Mouse (Mus musculus) right cerebral cortex, adult 2 months (tissue): Measurements from ENCODE around the gene Sh3yl1.

Experiments used
- DNase-seq, 2 experiments: peaks; one replicate each; pipeline ENCODE4 v3.0.0; 2021 to 2022; ENCODE audit warnings: low spot score in 2 of 2

The Sh3yl1 gene

DNA sequence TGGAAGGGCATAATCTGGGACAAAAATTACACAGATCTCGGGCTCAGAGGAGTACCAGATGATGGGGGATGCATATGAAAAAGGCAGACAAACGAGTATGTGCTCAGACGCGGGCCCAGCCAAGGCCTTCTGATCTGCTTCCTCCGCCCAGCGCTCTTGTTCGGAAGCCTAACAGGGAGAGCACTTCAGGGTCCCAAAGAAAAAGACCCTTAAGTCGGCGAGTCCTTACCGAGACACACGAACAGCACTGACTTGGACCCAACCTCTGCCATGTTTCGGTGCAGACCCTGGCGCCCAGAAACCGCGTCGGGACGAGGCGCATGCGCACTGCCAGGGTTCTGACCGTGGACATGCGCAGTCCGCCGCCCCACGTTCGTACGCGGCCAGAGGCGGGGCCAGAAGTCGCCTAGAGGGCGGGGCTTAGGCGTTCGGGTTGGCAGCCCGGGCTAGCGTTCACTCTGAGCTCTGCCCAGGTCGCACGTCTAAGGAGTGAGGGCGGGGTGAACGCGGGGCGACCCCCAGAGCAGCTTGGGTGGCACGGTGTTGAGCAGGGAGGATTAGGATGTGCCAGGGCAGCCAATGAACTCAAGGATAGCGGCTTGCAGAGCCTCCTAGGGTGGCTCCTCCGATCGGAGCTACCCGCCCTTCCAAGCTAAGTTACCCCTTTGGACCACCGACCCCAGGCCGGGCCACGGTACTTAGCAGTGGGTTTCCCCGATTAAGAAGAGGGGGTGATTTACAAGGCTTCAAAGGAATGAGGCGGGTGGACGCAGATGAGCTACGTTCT, at the start of gene Sh3yl1, which contains the start of gene Acp1:
Gene Sh3yl1, plus strand, starts transcription at position 408 of the 787 bp plus-strand sequence.
Gene Acp1, minus strand, starts transcription at position 329 of the 787 bp plus-strand sequence.
- peak; percentile 93 to 95 for DNase-seq

DNA sequence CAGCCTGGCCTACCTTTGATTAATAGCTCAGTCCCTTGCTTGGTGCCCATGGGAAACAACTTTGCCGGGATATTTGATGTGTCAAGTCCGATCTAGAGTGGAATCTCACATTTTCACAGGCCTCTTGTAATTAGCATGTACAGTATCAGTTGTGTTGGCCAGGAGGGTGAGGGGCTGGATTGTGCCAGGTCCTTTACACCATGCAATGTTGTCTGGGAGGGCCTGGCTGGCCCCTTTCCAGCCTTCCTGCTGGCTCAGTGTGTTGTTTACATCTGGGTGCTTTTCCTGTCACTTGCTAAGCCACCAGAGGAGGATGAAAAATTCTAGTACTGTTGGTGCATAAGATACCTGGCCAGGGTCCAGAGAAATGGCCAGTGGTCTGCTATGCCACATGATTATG, 47.1 kb upstream of the Sh3yl1 start:
- no peak for DNase-seq

DNA sequence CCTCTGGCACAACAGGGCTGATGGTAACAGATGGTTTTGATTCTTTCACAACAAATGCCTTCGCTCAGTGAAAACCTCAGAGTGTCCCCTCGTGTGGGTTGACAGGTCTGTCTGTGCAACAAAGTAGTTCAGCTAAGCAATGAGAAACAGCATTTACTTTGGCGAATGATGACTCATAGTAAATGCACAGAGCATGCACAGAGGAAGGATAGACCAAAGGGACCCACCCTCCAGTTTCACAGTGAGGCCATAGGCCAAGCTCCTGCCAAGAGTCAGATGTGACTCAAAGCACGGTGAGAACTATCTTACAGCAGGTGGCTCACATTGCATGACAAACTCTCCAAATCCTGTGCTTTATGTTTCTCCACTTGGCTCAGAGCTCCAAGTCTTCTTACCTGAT, 45.7 kb upstream of the Sh3yl1 start:
- DNase-seq, result no peak

DNA sequence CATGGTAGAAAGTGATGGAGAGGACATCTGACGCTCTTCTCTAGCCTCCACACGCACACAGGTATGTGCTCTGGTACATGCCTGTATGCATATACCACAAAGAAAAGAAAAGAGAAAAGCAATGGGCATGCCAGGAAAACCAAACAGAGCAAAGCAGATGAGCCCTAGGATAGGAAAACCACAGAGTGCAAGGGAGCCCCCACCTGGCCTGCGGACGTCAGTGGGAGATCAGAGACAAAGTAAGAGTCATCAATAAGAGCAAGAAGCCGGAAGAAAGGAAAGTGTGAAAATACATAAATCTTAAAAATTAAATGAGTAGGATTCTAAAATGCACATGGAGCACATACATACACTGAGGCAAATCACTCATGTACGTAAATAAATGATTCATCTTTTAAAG, 32.0 kb upstream of the Sh3yl1 start:
- no peak for DNase-seq

DNA sequence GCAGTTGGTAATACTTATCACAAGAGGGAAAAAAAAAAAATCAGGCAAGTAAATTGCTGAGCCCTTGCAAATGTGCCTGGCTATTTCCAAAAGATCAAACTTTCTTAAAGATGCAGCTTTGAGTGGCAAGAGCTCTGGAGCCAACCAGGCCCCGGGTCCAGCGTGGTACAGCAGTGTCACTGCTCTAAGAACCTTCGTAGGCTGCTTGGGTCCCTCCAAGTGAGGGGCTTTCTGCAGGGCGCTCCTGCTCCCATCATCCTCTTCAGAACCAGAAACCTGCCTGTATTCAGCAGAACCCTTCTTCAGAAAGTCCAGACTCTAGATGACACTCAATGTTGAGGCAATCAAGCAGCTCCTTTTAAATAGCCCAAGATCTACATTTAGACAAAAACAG, 27.9 kb upstream of the Sh3yl1 start:
- no peak for DNase-seq

DNA sequence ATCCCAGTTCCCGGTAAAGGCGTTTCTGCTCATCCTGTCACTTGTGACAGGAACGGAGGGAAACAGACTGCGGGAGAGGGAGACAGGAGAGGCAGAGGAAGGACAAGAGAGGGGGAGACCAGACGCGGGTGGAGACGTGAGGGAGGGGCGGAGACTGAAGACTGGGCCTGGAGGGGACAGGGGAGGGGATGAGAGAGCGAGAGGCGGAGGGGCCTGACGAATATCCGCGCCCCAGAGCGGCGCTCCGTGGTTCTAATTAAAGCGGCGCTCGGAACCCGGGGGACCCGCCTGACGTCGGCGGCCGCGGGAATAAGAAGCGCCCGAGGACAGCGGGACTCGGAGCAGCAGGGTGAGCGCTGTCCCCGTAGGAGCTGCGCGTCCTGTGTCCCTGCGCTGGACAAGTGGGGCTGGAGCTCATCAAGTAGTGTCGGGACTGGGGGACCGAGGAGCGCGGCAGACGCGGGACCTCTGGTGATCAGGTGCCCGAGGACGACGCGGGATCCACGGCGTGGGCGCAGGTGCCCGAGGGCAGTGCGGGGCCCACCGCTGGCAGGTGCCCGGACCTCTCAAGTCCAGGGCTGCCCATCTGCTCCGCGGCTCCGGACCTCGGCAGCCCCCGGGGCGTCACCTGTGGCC, 27.4 kb upstream of the Sh3yl1 start, which contains the start of gene Alkal2:
Gene Alkal2, plus strand, starts transcription at position 337 of the 636 bp plus-strand sequence.
- DNase-seq, result peak in 1 of 2 experiments; percentile 11

DNA sequence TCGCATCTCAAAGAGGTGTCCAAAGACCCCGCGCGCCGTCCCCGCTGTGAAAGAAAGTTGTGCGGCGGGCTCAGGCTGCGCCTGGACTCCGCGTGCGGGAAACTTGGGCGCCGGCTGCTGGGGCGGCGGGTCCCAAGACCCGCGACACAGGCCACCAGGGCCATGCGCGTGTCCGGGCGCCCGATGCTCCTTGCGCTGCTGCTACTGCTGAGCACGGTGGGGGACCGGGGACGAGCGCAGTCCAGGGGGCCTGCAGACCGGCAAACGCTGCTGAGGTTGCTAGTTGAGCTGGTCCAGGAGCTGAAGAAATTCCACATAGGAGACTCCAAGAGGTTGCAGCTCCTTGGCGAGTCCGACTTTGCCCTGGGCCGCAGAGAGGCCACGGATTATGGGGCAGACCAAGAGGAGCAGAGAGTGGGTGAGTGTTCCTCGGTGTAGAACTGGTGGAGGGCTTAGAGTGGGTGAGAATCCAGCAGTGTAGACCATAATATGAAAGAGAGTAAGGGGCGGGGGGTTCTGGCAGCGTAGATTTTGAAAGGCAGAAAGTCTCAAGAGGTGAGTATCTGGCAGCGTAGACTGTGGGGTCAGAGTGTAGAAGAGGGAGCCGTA, 26.7 kb upstream of the Sh3yl1 start:
- DNase-seq, result no peak

DNA sequence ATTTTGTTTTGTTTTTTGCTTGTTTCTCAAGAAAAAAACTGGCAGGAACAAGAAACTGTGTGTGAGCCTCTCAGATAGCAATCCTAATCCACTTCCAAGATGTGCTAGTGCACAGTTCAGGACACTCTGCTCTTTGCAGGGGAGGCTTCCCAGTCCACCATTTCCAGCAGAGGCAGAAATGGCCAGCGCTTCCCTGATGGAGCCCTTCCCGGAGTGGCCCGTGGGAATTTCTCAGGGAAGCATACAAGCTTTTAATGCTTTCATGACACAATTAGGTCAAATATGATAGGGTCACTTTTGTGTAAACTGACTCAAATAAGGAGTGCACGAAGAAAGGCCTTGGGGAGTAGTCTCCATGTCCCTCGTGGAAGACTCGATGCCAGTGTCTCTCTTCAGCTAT, 25.6 kb upstream of the Sh3yl1 start:
- DNase-seq, result no peak

DNA sequence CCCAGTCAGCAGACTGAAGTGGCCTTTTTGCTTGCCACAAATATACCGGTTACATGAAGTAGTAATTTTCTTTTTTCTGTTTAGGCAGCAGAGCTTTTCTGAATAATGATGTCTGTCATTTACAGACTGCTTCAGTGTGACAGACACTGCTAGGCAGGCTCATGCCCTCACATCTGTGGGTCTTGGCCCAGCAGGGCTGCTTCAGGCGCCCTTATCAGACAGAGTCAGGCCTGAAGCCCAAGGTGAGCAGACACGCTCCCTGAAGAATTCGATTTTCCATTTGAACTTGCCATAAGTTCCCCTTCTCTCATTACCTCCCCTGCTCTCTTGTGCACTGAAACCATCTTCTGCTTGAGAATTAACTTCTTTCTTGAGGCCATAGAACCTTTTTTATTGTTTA, 23.5 kb upstream of the Sh3yl1 start:
- no peak for DNase-seq

DNA sequence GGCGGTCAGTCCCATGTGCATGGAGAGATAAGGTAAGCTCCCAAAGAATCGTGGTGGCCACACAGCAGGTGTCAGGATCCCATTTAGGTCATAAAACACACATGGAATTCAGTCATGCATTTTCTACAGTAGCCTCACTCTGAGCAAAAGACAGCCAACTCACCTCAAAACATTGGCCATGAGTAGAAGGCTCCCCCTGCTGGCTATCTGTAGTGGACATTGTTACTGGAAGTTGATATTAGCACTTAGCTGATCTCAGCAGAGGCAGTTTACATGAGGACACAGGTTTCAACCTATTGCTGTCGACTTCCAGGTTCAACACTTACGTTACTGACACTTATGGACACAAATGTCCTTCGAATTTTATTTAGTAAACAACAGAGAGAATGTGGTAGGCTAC, 21.4 kb upstream of the Sh3yl1 start:
- peak; percentile 83 to 84 for DNase-seq

DNA sequence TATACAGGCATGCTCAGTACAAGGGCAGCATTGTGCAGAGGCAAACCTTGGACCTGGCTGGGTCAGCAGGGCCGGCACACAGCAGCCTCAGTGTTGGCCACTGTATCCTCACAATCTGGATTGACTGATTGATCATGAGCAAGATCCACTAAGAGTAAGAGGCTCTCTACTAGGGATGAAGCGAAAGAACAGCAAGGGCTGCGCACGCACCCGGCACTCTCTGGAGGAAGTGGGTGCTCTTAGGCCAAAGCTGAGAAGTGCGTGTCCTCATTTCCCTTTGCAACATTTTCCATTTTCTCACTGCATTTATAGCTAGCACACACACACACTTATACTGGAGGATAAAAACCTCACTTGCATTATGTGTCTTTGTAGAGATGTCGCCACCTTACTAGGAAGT, 20.0 kb upstream of the Sh3yl1 start:
- DNase-seq, result no peak

DNA sequence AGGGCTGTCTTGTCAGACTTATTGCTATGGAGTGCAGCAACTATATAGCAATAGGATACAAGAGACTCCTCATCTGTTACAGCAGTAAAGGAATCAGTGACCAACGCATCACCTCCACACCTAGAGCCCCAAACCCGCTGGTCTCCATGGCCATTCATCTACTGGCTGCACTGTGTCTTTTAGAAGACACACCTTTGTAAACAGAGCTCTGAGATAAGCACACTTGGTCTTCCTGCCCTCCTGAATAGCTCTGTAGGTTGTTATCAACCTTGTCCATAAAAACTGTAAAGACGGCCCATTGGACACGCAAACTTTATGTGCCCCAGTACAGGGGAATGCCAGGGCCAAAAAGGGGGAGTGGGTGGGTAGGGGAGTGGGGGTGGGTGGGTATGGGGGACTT, 14.4 kb upstream of the Sh3yl1 start:
- DNase-seq, result no peak

DNA sequence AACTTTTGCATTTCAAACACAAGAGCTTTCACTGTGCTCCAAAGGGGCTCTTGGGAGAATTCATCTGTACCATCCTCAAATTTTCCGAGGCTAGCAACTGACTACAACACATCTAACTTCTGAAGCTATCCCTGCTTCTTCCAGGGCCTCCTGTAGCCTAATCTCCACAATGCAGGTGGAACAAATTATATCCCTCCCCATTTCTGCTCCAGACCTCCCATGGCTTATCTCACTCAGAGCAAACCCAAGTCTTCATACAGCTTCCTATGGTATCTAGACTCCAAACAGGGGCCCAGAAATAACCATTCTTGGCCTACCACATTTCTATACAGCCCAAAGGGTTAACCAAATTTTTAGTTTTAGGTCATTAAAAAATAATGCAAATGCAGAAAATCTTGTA, 2.8 kb upstream of the Sh3yl1 start:
- DNase-seq, result no peak

DNA sequence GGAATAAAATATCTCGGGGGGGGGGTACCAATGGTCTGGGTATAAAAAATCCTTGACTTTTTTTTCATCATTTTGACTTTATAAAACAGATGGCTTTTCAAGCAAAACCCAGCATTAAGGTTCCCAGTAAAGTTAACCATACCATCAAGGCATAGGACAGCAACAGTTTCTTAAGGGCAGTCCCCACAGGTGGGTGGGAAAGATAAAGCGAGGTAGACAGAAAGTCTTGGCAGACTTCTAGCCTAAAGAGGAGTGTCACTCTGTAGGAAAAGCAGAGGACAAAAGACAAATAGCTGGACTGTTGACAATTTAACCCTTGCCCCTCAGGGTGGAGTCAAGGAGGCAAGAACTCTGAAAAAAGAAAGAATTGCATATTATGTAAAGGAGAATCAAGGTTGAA, 1.6 kb upstream of the Sh3yl1 start:
- no peak for DNase-seq

DNA sequence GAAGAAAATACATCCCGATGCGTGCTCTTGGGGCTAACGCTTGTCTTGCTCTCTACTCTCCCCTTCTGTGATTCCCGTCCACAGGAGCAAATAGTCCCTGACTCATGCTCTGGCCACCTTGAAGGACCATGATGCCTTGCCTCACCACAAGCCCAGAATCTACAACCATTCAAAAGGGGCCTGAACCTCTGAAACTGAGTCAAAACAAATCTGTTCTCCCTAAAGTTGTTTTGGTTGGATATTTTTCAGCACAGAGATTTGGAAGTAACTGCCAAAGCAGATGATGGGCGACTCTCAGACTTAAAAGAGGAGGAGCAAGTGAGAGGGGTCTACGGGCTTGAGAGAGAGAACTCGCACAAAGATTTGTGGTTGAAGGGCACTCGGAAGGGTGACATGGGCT, 608 bp upstream of the Sh3yl1 start:
- DNase-seq, result no peak

DNA sequence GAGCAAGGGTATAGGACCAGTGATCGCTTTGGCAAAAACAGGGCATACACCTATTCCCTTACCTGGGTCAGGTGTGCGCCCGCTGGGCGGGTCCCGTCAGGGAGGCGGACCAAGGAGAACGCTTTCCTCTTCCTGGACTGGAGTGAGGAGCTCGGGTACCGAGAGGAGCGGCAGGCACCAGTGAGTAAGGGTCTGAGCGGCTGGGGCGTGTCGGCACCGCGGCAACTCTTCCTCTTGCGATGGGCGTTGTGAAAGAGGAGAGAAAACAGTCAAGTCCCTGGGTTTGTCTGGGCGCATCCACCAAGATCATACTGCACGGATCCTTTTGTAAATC, 547 bp downstream of the Sh3yl1 start:
- DNase-seq, result peak in 1 of 2 experiments; percentile 42

DNA sequence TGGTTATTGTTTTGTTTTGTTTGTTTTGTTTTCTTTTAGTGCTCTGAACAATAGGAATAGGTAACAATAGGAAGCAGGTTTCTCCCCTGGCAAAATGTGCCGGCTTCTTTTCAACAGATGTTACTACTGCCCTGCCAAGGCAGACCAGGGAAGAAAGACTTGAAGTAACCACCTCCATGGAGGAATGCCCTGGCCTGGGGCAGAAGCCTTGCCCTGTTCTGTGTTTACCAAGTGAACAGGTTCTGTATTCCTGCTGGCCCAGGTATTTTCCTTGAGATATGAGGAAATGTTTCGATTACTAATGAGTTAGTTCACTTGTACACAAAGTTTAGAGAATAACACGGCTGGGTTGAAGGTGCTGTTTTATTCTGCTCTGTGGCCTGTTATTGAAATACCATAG, 1.4 kb downstream of the Sh3yl1 start:
- DNase-seq, result no peak

DNA sequence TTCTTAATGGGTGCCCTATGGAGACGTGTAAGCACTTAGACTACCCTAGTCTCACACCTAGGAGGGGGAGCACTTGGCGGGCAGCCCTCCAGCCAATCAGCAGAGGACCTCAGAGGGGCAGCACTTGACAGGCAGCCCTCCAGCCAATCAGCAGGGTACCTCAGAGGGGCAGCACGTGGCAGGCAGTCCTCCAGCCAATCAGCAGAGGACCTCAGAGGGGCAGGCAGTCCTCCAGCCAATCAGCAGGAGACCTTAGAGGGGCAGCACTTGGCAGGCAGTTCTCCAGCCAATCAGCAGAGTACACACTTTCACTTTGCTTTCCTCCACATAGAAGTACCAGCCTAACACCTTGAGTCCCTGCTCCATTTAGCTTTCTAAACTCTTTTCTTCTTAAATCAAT, 10.9 kb downstream of the Sh3yl1 start:
- no peak for DNase-seq

DNA sequence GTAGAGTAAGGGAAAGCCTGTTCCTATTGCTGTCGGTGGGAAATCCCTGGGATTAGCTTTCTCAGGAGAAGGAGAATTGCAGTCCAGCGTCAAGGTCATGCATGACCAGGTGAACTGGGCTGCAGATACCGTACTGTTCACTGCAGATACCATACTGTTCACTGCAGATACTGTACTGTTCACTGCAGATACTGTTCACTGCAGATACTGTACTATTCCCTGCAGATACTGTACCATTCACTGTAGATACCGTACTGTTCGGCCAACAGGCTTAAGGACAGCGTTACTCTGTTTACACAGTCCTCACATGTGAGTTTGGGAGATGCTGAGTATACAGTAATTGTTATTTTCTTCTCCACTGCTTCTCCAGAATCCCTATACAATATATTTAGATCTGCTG, 16.7 kb downstream of the Sh3yl1 start:
- DNase-seq, result no peak

DNA sequence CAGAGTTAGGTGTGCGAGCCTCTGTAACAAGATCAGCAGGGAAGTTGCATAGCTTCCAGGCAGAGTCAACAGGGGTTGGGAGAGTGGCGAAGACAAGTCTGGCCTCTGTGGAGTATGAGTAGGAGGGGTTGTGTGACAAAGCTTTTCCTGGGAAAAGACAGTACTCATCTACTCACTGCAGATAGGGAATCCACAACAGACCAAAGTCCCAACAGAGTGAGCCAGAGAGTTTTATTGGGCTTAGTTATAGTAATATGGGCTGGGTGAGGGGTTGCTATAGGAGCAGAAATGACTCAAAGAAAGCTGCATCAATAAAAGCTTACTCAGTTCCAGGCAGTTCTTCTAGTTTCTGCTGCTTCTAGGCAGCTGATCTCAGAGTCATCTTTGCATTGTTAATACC, 21.8 kb downstream of the Sh3yl1 start:
- no peak for DNase-seq

DNA sequence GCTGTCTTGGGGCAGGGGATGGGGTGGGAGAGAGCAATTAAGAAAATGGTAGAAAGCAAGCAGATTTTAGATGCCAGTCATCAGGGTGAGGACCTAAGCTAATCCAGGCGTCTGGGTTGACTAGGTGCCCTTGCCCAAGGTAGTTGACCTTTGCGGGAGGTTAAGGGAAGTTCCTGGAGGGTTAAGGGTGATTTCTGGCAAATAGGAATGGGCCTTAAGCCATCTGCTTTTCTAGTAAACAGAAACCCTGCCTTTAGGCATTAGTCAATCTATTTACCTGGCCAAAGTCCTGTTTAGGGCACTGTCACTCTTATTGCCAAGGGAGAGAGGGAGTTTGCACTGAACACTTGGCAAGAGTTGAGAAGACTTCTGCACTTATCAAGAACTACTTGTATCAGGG, 25.4 kb downstream of the Sh3yl1 start:
- DNase-seq, result no peak

DNA sequence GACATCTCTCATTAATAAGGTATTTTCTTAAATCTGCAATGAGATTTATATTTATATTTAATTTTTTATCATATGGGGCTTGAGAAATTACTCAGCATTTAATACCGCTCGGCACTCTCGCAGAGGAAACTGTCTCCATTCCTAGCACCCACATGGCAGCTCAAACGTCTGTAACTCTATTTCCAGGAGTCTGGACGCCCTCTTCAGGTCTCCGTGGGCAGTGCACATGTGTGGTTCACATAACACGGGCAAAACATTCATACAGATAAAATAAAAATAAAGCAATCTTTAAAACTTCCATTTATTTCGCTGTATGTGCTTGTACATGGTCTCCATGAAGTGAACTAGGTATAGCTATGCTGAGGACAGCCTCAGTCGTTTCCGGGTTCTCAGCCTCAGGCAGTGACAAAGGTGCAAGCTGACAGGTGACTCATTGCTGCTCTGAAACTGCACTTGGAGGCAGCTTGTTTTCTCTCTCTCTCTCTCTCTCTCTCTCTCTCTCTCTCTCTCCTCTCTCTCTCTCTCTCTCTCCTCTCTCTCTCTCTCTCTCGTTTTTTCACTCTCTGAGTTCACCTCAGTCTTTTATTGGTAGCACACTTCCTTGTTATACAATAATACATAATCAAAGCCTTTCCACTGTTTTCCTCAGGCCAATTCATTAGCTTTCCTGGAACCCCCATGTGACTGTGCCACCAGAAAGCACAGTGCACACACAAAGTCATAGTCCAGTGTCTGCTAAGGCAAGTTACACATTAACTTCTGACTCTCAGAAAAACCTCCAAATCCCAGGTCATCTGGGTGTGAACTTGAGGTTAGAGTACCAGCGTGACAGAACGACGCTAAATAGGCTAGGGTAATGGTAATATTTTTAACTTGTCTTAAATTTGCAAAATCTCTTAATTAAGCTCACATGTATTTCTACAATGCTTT, 31.9 kb downstream of the Sh3yl1 start:
- DNase-seq, result no peak
